Mouse (Mus musculus) Patski (cell line): ENCODE measurements at regions not wholly inside any gene's neighbourhood (a gene's known extent, or its start where the extent isn't known, plus 50 kb on each side); places are given as distances from the start of the nearest gene placed in this dataset.

Experiments used
- ATAC-seq: fragments of 100-300 bp; one replicate; pipeline ENCODE4 v1.8.0; 2021
- CTCF ChIA-PET: fragments of 350-600 bp; sonication (Branson Sonifier 250); formaldehyde crosslinking; loops from one replicate; lab custom pipeline; 2022; ENCODE audit warnings: inconsistent platforms; lab: Charles Lee
- POLR2A ChIA-PET: fragments of 350-600 bp; sonication (Branson Sonifier 250); formaldehyde crosslinking; loops from one replicate; lab custom pipeline; 2022; ENCODE audit warnings: antibody characterized with exemption, inconsistent platforms; lab: Charles Lee
- DNase-seq: peaks from one replicate; pipeline ENCODE4 v3.0.0-alpha.2; 2011; ENCODE audit warnings: low read depth, low spot score
- H3K27me3 ChIP-seq: fragments of 371-371 bp; one replicate; pipeline ENCODE4 v1.5.1; 2021
- CTCF ChIP-seq: fragments of 100-300 bp; IDR thresholded peaks from one replicate; pipeline ENCODE4 v1.5.1; 2021
- in situ Hi-C: fragments of 300-500 bp; cut with MboI; formaldehyde crosslinking; loops from 3 replicates; pipeline ENCODE4 v1.11.1; 2018; ENCODE audit warnings: low pct_unique_long_range_greater_than_20kb, mixed read lengths

DNA sequence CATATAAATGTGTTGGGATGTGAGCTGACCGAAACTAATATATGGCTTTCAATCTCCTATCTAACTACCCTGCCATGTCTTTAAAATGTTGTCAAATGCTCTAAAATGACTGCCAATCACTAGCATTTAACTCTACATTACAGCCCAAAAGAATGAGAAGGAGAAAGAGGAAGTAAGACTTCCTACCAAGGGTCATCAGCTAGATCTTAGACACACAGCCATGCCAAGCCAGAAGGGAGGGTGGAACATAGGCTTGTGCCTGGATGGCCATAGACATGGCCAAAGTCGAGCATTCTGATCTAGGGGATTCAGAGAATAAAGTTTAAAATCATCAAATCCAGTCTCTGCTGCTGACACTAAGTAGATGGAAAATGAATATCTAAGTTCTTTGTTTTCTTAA is 257.4 kb upstream of the 4930412O13Rik start:
- in situ Hi-C loops, result no loop called here
- no peak for DNase-seq
- ATAC-seq, result no peak
- ChIA-PET POLR2A (no interaction called here), CTCF (no interaction called here)
- H3K27me3 ChIP-seq, result no peaks in the 10 kb centered on the region
- no peak for TF ChIP-seq CTCF

DNA sequence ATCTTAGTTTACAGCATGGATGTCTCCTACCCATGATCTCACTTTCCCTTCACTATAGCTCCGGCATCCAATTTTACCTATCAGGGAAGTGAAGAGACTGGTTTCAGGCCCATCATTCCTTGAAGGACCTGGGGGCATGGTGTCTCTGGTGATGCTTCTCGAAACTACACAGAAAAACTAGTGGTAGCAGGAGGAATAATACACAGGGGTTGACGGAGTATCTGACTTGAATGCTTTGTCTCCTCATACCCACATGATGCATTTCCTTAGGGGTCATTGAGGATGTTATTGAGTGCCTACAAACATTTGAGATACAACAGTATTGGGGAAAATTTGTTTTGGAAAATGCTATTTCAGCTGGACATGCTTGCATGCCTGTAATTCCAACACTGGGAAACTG is 253.0 kb upstream of the 4930412O13Rik start:
- DNase-seq (no peak), ATAC-seq (no peak)
- ChIA-PET CTCF (no interaction called here), POLR2A (no interaction called here)
- in situ Hi-C loops, result no loop called here
- H3K27me3 ChIP-seq, result no peaks in the 10 kb centered on the region
- no peak for TF ChIP-seq CTCF

DNA sequence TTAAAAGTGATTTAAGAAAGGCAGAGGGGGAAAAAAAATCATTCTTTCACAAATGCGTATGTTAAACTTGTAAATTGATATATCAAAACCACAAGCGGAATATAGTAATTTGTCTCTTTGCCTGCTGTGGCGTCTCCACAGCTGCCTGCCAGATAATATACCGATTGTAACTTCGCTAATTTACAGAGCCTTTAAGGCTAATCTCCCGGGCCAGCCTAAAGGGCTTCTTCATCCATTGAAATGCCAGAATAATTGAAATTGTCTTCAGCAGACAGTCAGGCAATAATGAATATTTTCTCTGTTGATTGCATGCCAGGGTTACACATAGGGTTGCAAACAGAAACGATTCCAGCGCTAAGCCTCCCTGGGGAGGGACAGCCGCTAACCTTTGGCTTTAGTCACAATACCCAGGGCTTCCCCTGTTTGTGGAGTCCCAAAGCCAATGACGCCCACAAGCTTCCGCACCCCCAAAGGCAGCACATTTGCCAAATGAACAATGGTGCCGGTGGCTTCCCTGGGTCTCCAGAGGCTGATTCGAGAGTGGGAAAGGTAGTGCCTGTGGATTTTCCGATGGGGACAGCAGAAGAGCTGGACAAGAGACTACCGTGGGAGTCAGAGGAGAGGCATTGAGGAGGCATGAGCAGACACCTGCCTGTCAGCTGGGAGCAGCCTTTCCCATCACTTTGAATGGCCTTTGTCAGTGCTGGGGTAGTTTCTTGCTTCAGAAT is 248.2 kb upstream of the 4930412O13Rik start:
- no peak for TF ChIP-seq CTCF
- ATAC-seq (no peak), DNase-seq (no peak)
- ChIA-PET POLR2A (no interaction called here), CTCF (no interaction called here)
- no peaks in the 10 kb centered on the region for H3K27me3 ChIP-seq
- in situ Hi-C loops, result no loop called here

DNA sequence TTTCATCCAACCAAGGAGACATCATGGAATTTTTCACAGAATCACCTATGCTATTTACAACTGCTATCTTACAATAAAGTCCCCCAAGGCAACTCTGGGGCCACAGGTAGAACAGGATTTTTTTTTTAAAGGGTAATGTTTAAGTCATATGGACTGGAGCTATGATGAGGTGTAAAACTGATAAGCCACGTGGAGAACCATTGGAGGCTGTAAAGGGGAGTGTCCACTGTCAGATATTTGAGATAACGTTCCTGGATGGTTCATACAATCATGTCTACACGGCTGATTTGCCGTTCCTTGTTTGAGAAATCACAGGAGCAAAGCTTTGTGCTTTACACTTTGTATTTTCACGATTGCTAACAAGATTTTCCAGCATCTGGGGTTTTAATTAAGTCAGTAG is 241.8 kb upstream of the 4930412O13Rik start:
- no peak for TF ChIP-seq CTCF
- ChIA-PET POLR2A (no interaction called here), CTCF (interaction anchor here (1.1 to 1.4 kb wide), 2 partner anchors 9 to 14 kb away, joined by 3 read pairs; no protein-coding TSS in a partner anchor)
- no peaks in the 10 kb centered on the region for H3K27me3 ChIP-seq
- no peak for ATAC-seq
- in situ Hi-C loops, result no loop called here
- no peak for DNase-seq

DNA sequence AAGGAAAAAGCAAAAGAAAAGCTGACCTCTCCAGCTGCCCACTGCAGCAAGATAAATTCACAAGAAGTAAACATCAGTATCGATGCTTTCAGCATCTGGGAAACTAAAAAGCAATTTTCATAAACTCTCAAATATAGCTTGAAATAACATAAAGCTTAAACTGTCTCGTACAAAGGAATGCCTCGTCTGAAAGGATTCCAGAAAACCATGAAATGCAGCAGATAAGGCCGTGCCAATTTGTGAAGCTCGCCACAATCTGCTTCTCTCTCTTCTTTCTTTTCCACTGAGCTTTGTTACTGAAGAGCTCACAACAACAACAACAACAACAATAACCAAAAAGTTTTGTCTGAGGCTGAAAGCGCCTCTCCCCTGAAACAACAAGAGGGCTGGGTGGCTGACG is 239.4 kb upstream of the 4930412O13Rik start:
- CTCF ChIA-PET, result interaction anchor here (0.9 kb wide), 2 partner anchors 11 to 18 kb away, joined by 4 read pairs; no protein-coding TSS in a partner anchor
- in situ Hi-C loops, result no loop called here
- no peak for ATAC-seq

DNA sequence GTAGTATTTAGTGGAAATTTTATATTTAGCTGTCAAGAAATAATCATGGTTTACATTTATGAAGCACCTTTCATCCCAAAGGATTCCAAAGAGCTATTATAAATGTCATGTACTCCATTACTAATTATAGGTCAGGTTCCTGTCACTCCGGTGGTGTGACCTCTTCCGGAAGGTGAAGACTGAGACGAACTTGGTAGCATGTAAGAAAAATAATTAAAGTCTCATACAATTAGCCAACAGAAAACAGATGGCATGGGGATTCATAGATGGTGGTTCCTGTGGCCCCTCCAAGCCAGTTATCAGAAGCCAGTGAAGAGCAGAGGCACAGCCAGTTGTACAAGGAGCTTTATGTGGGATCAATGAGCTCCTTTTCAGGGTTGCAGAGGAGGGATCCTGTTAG is 238.6 kb upstream of the 4930412O13Rik start:
- no peaks in the 10 kb centered on the region for H3K27me3 ChIP-seq
- ATAC-seq, result no peak
- no peak for TF ChIP-seq CTCF
- DNase-seq, result no peak
- in situ Hi-C loops, result no loop called here
- POLR2A ChIA-PET, result no interaction called here
- CTCF ChIA-PET, result no interaction called here

More for the DNA sequence above, 239.4 kb upstream of the 4930412O13Rik start:
- no peak for TF ChIP-seq CTCF
- no peak for DNase-seq
- no peaks in the 10 kb centered on the region for H3K27me3 ChIP-seq
- POLR2A ChIA-PET, result interaction anchor here (0.5 kb wide), 1 partner anchor 366 kb away, joined by 7 read pairs; no protein-coding TSS in a partner anchor

DNA sequence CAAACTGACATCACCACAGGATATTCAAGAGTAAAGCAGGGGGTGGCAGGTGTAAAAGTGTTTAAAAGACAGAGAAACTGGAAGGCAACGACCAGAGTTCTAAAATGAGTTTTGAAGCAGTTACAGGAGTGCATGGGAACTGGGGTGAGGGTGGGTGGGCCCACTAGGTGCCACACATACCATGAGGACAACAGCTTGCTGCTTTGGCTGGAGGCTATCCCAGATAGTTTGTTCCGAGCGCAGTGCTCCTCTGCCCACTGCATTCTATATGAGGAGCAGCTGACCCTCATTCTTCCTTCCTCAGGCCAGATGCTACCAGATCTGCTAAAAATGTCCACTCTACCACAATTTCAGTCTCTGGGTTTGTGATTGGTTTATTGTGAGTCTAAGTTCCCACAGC is 234.6 kb upstream of the 4930412O13Rik start:
- H3K27me3 ChIP-seq, result no peaks in the 10 kb centered on the region
- in situ Hi-C loops, result no loop called here
- DNase-seq (no peak), ATAC-seq (no peak)
- POLR2A ChIA-PET, result no interaction called here
- CTCF ChIA-PET, result interaction anchor here (2.1 kb wide), 1 partner anchor 10 kb away, joined by 5 read pairs; no protein-coding TSS in a partner anchor
- no peak for TF ChIP-seq CTCF

DNA sequence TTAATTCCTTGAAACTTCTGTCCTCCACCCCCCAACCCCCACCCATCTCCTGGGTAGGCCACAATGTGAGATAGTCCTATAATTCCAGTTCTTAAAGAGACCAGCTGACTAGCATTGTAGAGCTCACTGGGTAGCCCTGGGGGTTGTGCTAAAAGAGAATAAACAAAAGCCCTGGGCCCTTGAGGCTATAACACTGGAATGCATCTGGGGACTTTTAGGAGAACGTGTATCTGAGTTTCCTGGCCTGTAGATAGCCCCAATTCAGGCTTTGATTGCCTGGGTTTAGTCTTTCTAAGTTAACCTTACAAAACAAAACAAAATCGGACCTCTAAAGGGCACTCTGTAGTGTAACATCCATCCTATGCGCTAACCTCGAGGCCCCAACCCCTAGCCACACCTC is 234.1 kb upstream of the 4930412O13Rik start:
- H3K27me3 ChIP-seq, result no peaks in the 10 kb centered on the region
- ChIA-PET POLR2A (no interaction called here), CTCF (interaction anchor here (2.1 kb wide), 1 partner anchor 10 kb away, joined by 5 read pairs; no protein-coding TSS in a partner anchor)
- ATAC-seq (no peak), DNase-seq (no peak)
- TF ChIP-seq CTCF, result no peak
- in situ Hi-C loops, result no loop called here

DNA sequence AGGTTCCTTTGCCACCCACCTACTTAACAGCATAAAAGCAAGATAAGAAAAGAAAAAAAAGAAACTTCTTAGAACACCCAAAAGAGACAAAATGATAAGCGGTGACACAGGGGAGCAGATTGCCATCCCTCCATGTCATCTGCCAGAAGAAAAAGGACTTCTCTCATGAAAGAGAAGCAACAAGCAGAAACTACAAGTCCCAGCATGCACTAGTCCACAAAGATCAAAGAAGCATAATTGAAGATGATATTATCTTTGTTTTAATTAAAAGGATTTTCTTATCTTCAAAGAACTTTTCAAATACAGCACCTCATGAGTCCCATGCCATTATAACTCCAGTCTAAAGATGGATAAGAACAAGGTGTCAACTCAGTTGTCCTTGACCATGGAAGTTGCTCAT is 231.0 kb upstream of the 4930412O13Rik start:
- DNase-seq (no peak), ATAC-seq (no peak)
- H3K27me3 ChIP-seq, result no peaks in the 10 kb centered on the region
- POLR2A ChIA-PET, result no interaction called here
- in situ Hi-C loops, result no loop called here
- no peak for TF ChIP-seq CTCF
- CTCF ChIA-PET, result no interaction called here

DNA sequence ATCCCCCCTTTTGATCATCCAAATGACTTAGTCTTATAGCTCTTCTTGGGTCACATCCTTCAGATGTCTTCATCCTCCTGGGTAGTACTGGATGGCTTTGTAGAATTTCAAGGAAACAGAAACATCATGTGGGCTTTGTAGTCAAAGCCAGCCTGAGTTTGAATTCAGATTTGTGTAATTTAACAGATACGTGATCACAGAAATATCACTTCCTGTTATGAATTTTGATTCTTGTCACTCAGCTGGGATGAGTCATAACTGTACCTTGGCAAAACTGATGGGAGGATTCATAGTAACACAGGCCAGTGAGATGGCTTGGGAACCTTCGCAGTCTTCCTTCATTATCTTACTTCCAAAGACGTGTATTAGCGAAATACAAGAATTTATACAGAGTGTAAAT is 222.2 kb upstream of the 4930412O13Rik start:
- POLR2A ChIA-PET, result no interaction called here
- no peaks in the 10 kb centered on the region for H3K27me3 ChIP-seq
- ATAC-seq (no peak), DNase-seq (no peak)
- TF ChIP-seq CTCF, result no peak
- in situ Hi-C loops, result no loop called here
- CTCF ChIA-PET, result interaction anchor here (1.1 to 1.7 kb wide), 2 partner anchors 9 to 17 kb away, joined by 3 to 4 read pairs; no protein-coding TSS in a partner anchor

DNA sequence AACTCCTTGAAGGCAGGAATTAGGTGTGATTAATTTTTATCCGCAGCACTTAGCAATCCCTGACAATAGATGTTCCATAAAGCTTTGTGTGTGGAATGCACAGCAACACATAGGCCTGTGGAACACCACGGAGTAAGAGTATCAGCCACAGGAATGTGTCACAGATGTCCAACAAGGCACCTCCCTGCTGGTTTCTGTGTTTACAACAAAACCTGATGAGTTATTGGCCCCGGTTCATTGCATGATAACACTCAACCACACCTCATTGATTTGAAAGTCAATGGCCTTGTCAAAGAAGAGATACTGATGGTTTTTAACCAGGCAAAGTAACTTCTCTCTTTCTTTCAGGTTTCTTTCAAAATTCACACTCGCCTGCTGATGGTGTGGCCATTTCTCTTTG is 211.4 kb upstream of the 4930412O13Rik start:
- ChIA-PET POLR2A (no interaction called here), CTCF (no interaction called here)
- no peak for TF ChIP-seq CTCF
- in situ Hi-C loops, result no loop called here
- H3K27me3 ChIP-seq, result no peaks in the 10 kb centered on the region
- no peak for DNase-seq
- ATAC-seq, result no peak
